9 mouse cellular contexts compared by ENCODE assay signal in genomic region chr11:54903940-54904706, GRCm38 (mm10). TPM values are rescaled to one million over a fixed set of nuclear protein-coding genes. Genes with fewer than 3 reads are reported as not detected.
DNase-seq lines count a peak whose midpoint lies in the region; ATAC-seq and TF ChIP-seq lines count a peak whose summit lies in the region.
"Had no signal": no experiment of that assay in that cellular context is flagged by ENCODE, and none has a peak within 500 bp of the region (broad histone marks: within the 10 kb centered on the region; RNA-seq: fewer than 3 reads in every experiment).

No protein-coding gene starts in this region.

- intact Hi-C loops in gastrocnemius, adult 2 months (cut with DNase I): no loop called here
- intact Hi-C loops in heart, postnatal 10 days (cut with DNase I): no loop called here

- 41% methylated on average over 4 of the region's 4 CpGs for WGBS in liver, embryonic 12.5 days (ENCODE audit: insufficient replicate concordance)

- H3K9me3 ChIP-seq in liver, embryonic 12.5 days (replicated peaks): no peaks in the 10 kb centered on the region

- ATAC-seq in liver, embryonic 12.5 days: 0 out of 2 replicates have a peak, but pooled peaks have one; percentile 31

- no peak overlapping the region for H3K9ac ChIP-seq in liver, embryonic 12.5 days

- peaks cover 26% of the 10 kb centered on the region for H3K27me3 ChIP-seq in liver, embryonic 12.5 days (replicated peaks)
- H3K27me3 ChIP-seq in splenic B cell, adult 2 months (ENCODE audit: control insufficient read depth, insufficient read depth, low read length, poor library complexity, severe bottlenecking): no peaks in the 10 kb centered on the region

- peak overlapping the region; percentile 66 for H3K4me2 ChIP-seq in liver, embryonic 12.5 days

- H3K4me3 ChIP-seq in gastrocnemius, adult 2 months: peak overlapping the region; percentile 78
- no peak overlapping the region for H3K4me3 ChIP-seq in liver, embryonic 12.5 days
- H3K4me3 ChIP-seq: myocyte had no signal

- H3K36me3 ChIP-seq in liver, embryonic 12.5 days: peaks cover 7% of the 10 kb centered on the region; the same call in 1 of the 2 replicates
- no peaks in the 10 kb centered on the region for H3K36me3 ChIP-seq in splenic B cell, adult 2 months (ENCODE audit: control insufficient read depth, insufficient read depth, low read length, poor library complexity, severe bottlenecking)

- TF ChIP-seq CTCF in gastrocnemius, adult 2 months (IDR thresholded peaks at IDR 0.05): no peak

- H3K27ac ChIP-seq in gastrocnemius, adult 2 months: peak overlapping the region; percentile 84
- H3K27ac ChIP-seq in liver, embryonic 12.5 days: no peak overlapping the region

- DNase-seq in gastrocnemius, adult 2 months: peak; percentile 44
- DNase-seq in gastrocnemius, postnatal 4 days (ENCODE audit: low spot score in 2 of 2): no peak
- peak; percentile 78 to 80 for DNase-seq in heart, postnatal 10 days
- DNase-seq in splenic B cell, adult 2 months (ENCODE audit: low read depth, low spot score): peak; percentile 18
- DNase-seq in layer of hippocampus, adult 9-11 months: no peak
- no peak for DNase-seq in gastrocnemius, postnatal 10 days
- DNase-seq in layer of hippocampus, postnatal 14 days (ENCODE audit: low spot score in 2 of 2): no peak

- H3K4me1 ChIP-seq in liver, embryonic 12.5 days: peaks cover 28% of the 10 kb centered on the region

RNA-seq across cellular contexts. Expression of gene Gpx3, which starts 1.9 kb away (rescaled TPM):
- 100 to 1,000 TPM in 1 of 2 experiments, 10 to 100 TPM in 1; 46.5 to 139 TPM for total RNA-seq in gastrocnemius, adult 2 months (2021)
- total RNA-seq in gastrocnemius, postnatal 4 days (2021): 10 to 100 TPM; 26.2 to 33.7 TPM
- total RNA-seq in heart, postnatal 10 days (2021): 100 to 1,000 TPM; 102 to 159 TPM
- polyA plus RNA-seq in liver, embryonic 12.5 days (2016; fragmentation: Nextera tagmentation; extraction: Ambion mirVana): 30.9 and 32.9 TPM in 2 replicates
- 10 to 100 TPM; 23.2 to 36.0 TPM for total RNA-seq in gastrocnemius, postnatal 10 days (2021)
- 1 to 10 TPM; 4.3 to 5.8 TPM for total RNA-seq in layer of hippocampus, postnatal 14 days (2021)

RNA-seq across cellular contexts. Expression of gene Hint1, which starts 37.9 kb away (rescaled TPM):
- 100 to 1,000 TPM; 186 to 220 TPM for total RNA-seq in gastrocnemius, adult 2 months (2021)
- 100 to 1,000 TPM; 291 TPM for total RNA-seq in gastrocnemius, postnatal 4 days (2021)
- 100 to 1,000 TPM; 304 to 309 TPM for total RNA-seq in heart, postnatal 10 days (2021)
- 479 and 518 TPM in 2 replicates for polyA plus RNA-seq in liver, embryonic 12.5 days (2016; fragmentation: Nextera tagmentation; extraction: Ambion mirVana)
- 100 to 1,000 TPM; 254 to 262 TPM for total RNA-seq in gastrocnemius, postnatal 10 days (2021)
- 100 to 1,000 TPM; 293 to 310 TPM for total RNA-seq in layer of hippocampus, postnatal 14 days (2021)

RNA-seq across cellular contexts. Expression of gene Lyrm7, which starts 43.4 kb away (rescaled TPM):
- total RNA-seq in gastrocnemius, adult 2 months (2021): 10 to 100 TPM; 18.7 to 30.6 TPM
- 10 to 100 TPM; 12.2 to 18.9 TPM for total RNA-seq in gastrocnemius, postnatal 4 days (2021)
- 10 to 100 TPM; 24.4 to 27.0 TPM for total RNA-seq in heart, postnatal 10 days (2021)
- polyA plus RNA-seq in liver, embryonic 12.5 days (2016; fragmentation: Nextera tagmentation; extraction: Ambion mirVana): 6.7 and 7.6 TPM in 2 replicates
- 10 to 100 TPM; 15.8 to 21.1 TPM for total RNA-seq in gastrocnemius, postnatal 10 days (2021)
- 10 to 100 TPM; 28.7 to 29.0 TPM for total RNA-seq in layer of hippocampus, postnatal 14 days (2021)

RNA-seq across cellular contexts. Expression of gene Tnip1, which starts 58.6 kb away (rescaled TPM):
- total RNA-seq in gastrocnemius, adult 2 months (2021): 10 to 100 TPM; 29.8 to 31.7 TPM
- 10 to 100 TPM; 44.4 to 51.3 TPM for total RNA-seq in gastrocnemius, postnatal 4 days (2021)
- total RNA-seq in heart, postnatal 10 days (2021): 10 to 100 TPM; 33.4 to 37.1 TPM
- 7.4 and 7.6 TPM in 2 replicates for polyA plus RNA-seq in liver, embryonic 12.5 days (2016; fragmentation: Nextera tagmentation; extraction: Ambion mirVana)
- total RNA-seq in gastrocnemius, postnatal 10 days (2021): 10 to 100 TPM; 31.7 to 37.5 TPM
- total RNA-seq in layer of hippocampus, postnatal 14 days (2021): 10 to 100 TPM; 34.3 to 34.4 TPM

Comparison
In these comparisons a context has a peak if more than half of its experiments do, and no peak if none do; other contexts are left out.
1. DNase-seq: peak in gastrocnemius, adult 2 months (single experiment), heart, postnatal 10 days (2 of 2) and splenic B cell, adult 2 months (single experiment); none in gastrocnemius, postnatal 4 days (0 of 2), layer of hippocampus, adult 9-11 months (single experiment), gastrocnemius, postnatal 10 days (single experiment) and layer of hippocampus, postnatal 14 days (0 of 2).